Comparison of ENCODE assay signal across 8 mouse cellular contexts in the genomic region with DNA sequence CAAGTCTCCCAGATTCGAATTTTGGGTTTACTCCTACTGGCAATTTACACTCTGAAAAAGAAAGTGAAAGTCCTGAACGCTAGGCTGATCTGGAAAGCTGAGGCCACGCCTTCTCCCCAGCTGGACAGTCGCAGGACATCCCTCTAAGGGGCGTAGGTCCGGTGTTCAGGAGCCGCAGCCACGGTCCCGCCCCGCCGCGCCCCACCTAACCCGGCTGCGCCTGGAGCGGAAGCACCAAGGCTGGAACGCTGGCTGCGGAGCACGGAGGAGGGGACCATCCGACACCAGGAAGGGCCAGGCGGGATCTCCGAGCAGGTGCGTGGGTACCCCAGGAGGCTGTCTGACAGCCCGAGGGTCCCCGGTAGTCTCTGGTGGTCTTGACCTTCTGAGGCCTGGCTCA. TPM values are rescaled to one million over a fixed set of nuclear protein-coding genes. Genes with fewer than 3 reads are reported as not detected.
A peak's percentile ranks its signal among the peaks of the same experiment; 100 is the strongest.
DNase-seq lines count a peak whose midpoint lies in the region; ATAC-seq and TF ChIP-seq lines count a peak whose summit lies in the region.

A gene (minus strand): TSS at position 10 of the 400 bp plus-strand sequence.
A gene (plus strand): TSS at position 204 of the 400 bp plus-strand sequence.

- H3K9me3 ChIP-seq in heart, embryonic 11.5 days (replicated peaks; ENCODE audit: control insufficient read depth, low read length), result no peaks in the 10 kb centered on the region
- no peaks in the 10 kb centered on the region for H3K9me3 ChIP-seq in kidney, embryonic 16.5 days (ENCODE audit: low read length)
- no peaks in the 10 kb centered on the region for H3K9me3 ChIP-seq in liver, embryonic 11.5 days (ENCODE audit: control insufficient read depth, low read length)

- no peak for TF ChIP-seq POLR2A in bone marrow macrophage, adult 2 months (IDR thresholded peaks at IDR 0.05; ENCODE audit: borderline replicate concordance, low read depth, low read length)
- TF ChIP-seq POLR2A in myocyte (IDR thresholded peaks at IDR 0.05; ENCODE audit: insufficient read length, low read depth), result peak; percentile 96

- peaks cover 10% of the 10 kb centered on the region for H3K4me1 ChIP-seq in bone marrow macrophage, adult 2 months (ENCODE audit: control insufficient read depth, insufficient read depth, low read length)
- peaks cover 6% of the 10 kb centered on the region for H3K4me1 ChIP-seq in heart, embryonic 11.5 days (ENCODE audit: control insufficient read depth, insufficient read depth, low read length)
- H3K4me1 ChIP-seq in kidney, embryonic 16.5 days (ENCODE audit: insufficient read depth, low read length), result peaks cover 20% of the 10 kb centered on the region
- H3K4me1 ChIP-seq in liver, embryonic 11.5 days (replicated peaks; ENCODE audit: control insufficient read depth, insufficient read depth, low read length), result peaks cover 5% of the 10 kb centered on the region; the same call in 1 of the 2 replicates

- H3K4me3 ChIP-seq in bone marrow macrophage, adult 2 months (ENCODE audit: insufficient read depth, low read length), result peak within 1 kb of the TSS; percentile 81
- peak within 1 kb of the TSS; percentile 61 for H3K4me3 ChIP-seq in heart, embryonic 11.5 days (ENCODE audit: low read depth, low read length)
- peak within 1 kb of the TSS; percentile 78 for H3K4me3 ChIP-seq in kidney, embryonic 16.5 days (ENCODE audit: low read length)
- peak within 1 kb of the TSS; percentile 64 for H3K4me3 ChIP-seq in liver, embryonic 11.5 days (ENCODE audit: low read depth, low read length)
- H3K4me3 ChIP-seq in myocyte, result peak within 1 kb of the TSS; percentile 48

- peak within 1 kb of the TSS; percentile 70 for H3K4me2 ChIP-seq in heart, embryonic 11.5 days
- peak within 1 kb of the TSS; percentile 78 for H3K4me2 ChIP-seq in kidney, embryonic 16.5 days (replicated peaks; ENCODE audit: low read depth, low read length)
- H3K4me2 ChIP-seq in liver, embryonic 11.5 days, result peak within 1 kb of the TSS; percentile 65
- H3K4me2 ChIP-seq in myocyte (ENCODE audit: low read depth), result peak within 1 kb of the TSS; percentile 74

- ATAC-seq in erythroblast, adult 5-6 weeks (replicated peaks; ENCODE audit: low FRiP score, poor library complexity, severe bottlenecking), result peak; percentile 92
- ATAC-seq in heart, embryonic 11.5 days (replicated peaks; ENCODE audit: insufficient number of reproducible peaks, low FRiP score, low TSS enrichment), result peak; percentile 89
- ATAC-seq in kidney, embryonic 16.5 days (ENCODE audit: low FRiP score, low TSS enrichment), result peak; percentile 92
- ATAC-seq in liver, embryonic 11.5 days (replicated peaks; ENCODE audit: low FRiP score), result peak; percentile 81

- TF ChIP-seq CTCF in bone marrow macrophage, adult 2 months (IDR thresholded peaks at IDR 0.05; ENCODE audit: low read depth, low read length), result no peak

- H3K27ac ChIP-seq in bone marrow macrophage, adult 2 months (ENCODE audit: insufficient read depth, low read depth, low read length), result peak within 1 kb of the TSS; percentile 32; the same call in 1 of the 2 replicates
- no peak within 1 kb of the TSS for H3K27ac ChIP-seq in heart, embryonic 11.5 days (ENCODE audit: low read depth, low read length)
- H3K27ac ChIP-seq in kidney, embryonic 16.5 days (ENCODE audit: low read length), result peak within 1 kb of the TSS; percentile 75
- H3K27ac ChIP-seq in liver, embryonic 11.5 days (ENCODE audit: low read depth, low read length), result 0 out of 2 replicates have a peak within 1 kb of the TSS, but pooled peaks have one; percentile 16

- peak within 1 kb of the TSS; percentile 13 for H3ac ChIP-seq in myocyte (ENCODE audit: control insufficient read depth, insufficient read length)

- no peaks in the 10 kb centered on the region for H3K36me3 ChIP-seq in heart, embryonic 11.5 days (ENCODE audit: control insufficient read depth, insufficient read depth, low read length)
- H3K36me3 ChIP-seq in kidney, embryonic 16.5 days (ENCODE audit: insufficient read depth, low read length), result no peaks in the 10 kb centered on the region
- H3K36me3 ChIP-seq in liver, embryonic 11.5 days (ENCODE audit: control insufficient read depth, insufficient read depth, low read length), result no peaks in the 10 kb centered on the region
- no peaks in the 10 kb centered on the region for H3K36me3 ChIP-seq in myocyte (ENCODE audit: control insufficient read depth, insufficient read depth)
- H3K36me3 ChIP-seq in splenic B cell, adult 2 months (ENCODE audit: control insufficient read depth, insufficient read depth, low read length, poor library complexity, severe bottlenecking), result peaks cover 2% of the 10 kb centered on the region; the same call in 1 of the 2 replicates

- WGBS in heart, embryonic 11.5 days (ENCODE audit: insufficient replicate concordance), result under 1% methylated on average over 24 of the region's 24 CpGs
- WGBS in kidney, embryonic 16.5 days, result under 1% methylated on average over 24 of the region's 24 CpGs
- under 1% methylated on average over 24 of the region's 24 CpGs for WGBS in liver, embryonic 11.5 days

- H3K79me2 ChIP-seq in myocyte (ENCODE audit: control insufficient read depth, insufficient read depth), result peaks cover 20% of the 10 kb centered on the region

- H3K9ac ChIP-seq in heart, embryonic 11.5 days (ENCODE audit: low read depth, low read length), result peak within 1 kb of the TSS; percentile 74
- peak within 1 kb of the TSS; percentile 82 for H3K9ac ChIP-seq in kidney, embryonic 16.5 days (replicated peaks; ENCODE audit: low read length)
- peak within 1 kb of the TSS; percentile 72 for H3K9ac ChIP-seq in liver, embryonic 11.5 days (ENCODE audit: low read depth, low read length)

- peak; percentile 92 for DNase-seq in A20 (ENCODE audit: low read depth, low spot score)
- peak; percentile 82 for DNase-seq in liver, embryonic 11.5 days (ENCODE audit: low spot score)
- DNase-seq in splenic B cell, adult 2 months (ENCODE audit: low read depth, low spot score), result peak; percentile 85

- no peaks in the 10 kb centered on the region for H3K27me3 ChIP-seq in heart, embryonic 11.5 days (ENCODE audit: control insufficient read depth, insufficient read depth, low read length)
- no peaks in the 10 kb centered on the region for H3K27me3 ChIP-seq in kidney, embryonic 16.5 days (ENCODE audit: insufficient read depth, low read length)
- no peaks in the 10 kb centered on the region for H3K27me3 ChIP-seq in liver, embryonic 11.5 days (replicated peaks; ENCODE audit: control insufficient read depth, insufficient read depth, low read length)
- H3K27me3 ChIP-seq in myocyte (ENCODE audit: control insufficient read depth, insufficient read depth, insufficient read length), result no peaks in the 10 kb centered on the region
- H3K27me3 ChIP-seq in splenic B cell, adult 2 months (ENCODE audit: control insufficient read depth, insufficient read depth, low read length, poor library complexity, severe bottlenecking), result no peaks in the 10 kb centered on the region

TF ChIP-seq in myocyte, 11 proteins besides CTCF, POLR2A, EP300 and RAD21:
- TF ChIP-seq MYOD1 (IDR thresholded peaks at IDR 0.05; ENCODE audit: control insufficient read depth in 1 of 3, insufficient read length in 2 of 3, low read depth in 2 of 3), result peak in 1 of 3 experiments; percentile 53
- TF ChIP-seq MYOG (IDR thresholded peaks at IDR 0.05; ENCODE audit: control insufficient read depth in 1 of 3, insufficient read depth in 1 of 3, insufficient read length in 2 of 3, low read depth in 2 of 3), result peak in 1 of 3 experiments; percentile 52
- no peak for TF ChIP-seq CEBPB (IDR thresholded peaks at IDR 0.05; ENCODE audit: insufficient read depth, poor library complexity, severe bottlenecking)
- TF ChIP-seq POLR2AphosphoS2 (IDR thresholded peaks at IDR 0.05; ENCODE audit: insufficient read length, low read depth), result peak; percentile 93

RNA-seq across cellular contexts. Expression of the first gene that starts in this region (rescaled TPM):
- 9.6 and 17.0 TPM in 2 replicates for polyA plus RNA-seq in bone marrow macrophage, adult 2 months (2012; ENCODE audit: insufficient read depth, insufficient read length, missing spikeins)
- total RNA-seq in erythroblast, adult 5-6 weeks (2015; ENCODE audit: low replicate concordance), result 6.1 and 9.4 TPM in 2 replicates
- total RNA-seq in erythroblast, adult 5-6 weeks (2017; ENCODE audit: low replicate concordance), result 5.0 and 17.0 TPM in 2 replicates
- polyA plus RNA-seq in heart, embryonic 11.5 days (2014; fragmentation: Nextera tagmentation; extraction: Ambion mirVana), result 9.3 and 13.0 TPM in 2 replicates
- 9.5 and 13.1 TPM in 2 replicates for polyA plus RNA-seq in kidney, embryonic 16.5 days (2015; fragmentation: Nextera tagmentation; extraction: Ambion mirVana)
- 9.8 and 11.1 TPM in 2 replicates for polyA plus RNA-seq in liver, embryonic 11.5 days (2014; fragmentation: Nextera tagmentation; extraction: Ambion mirVana)
- polyA plus RNA-seq in myocyte (2012; fragmentation: generic; extraction: Trizol), result 1.7 TPM

RNA-seq across cellular contexts. Expression of the second gene that starts in this region (rescaled TPM):
- 38.3 and 43.7 TPM in 2 replicates for polyA plus RNA-seq in bone marrow macrophage, adult 2 months (2012; ENCODE audit: insufficient read depth, insufficient read length, missing spikeins)
- total RNA-seq in erythroblast, adult 5-6 weeks (2015; ENCODE audit: low replicate concordance), result 12.7 and 16.3 TPM in 2 replicates
- total RNA-seq in erythroblast, adult 5-6 weeks (2017; ENCODE audit: low replicate concordance), result 2.6 and 4.2 TPM in 2 replicates
- 8.9 and 12.6 TPM in 2 replicates for polyA plus RNA-seq in heart, embryonic 11.5 days (2014; fragmentation: Nextera tagmentation; extraction: Ambion mirVana)
- polyA plus RNA-seq in kidney, embryonic 16.5 days (2015; fragmentation: Nextera tagmentation; extraction: Ambion mirVana), result 4.0 and 6.3 TPM in 2 replicates
- 2.5 and 3.0 TPM in 2 replicates for polyA plus RNA-seq in liver, embryonic 11.5 days (2014; fragmentation: Nextera tagmentation; extraction: Ambion mirVana)
- 10.1 TPM for polyA plus RNA-seq in myocyte (2012; fragmentation: generic; extraction: Trizol)
